Mouse (Mus musculus): Measurements from ENCODE around the gene Naa38.

Naa38 gene

GRCm38 (mm10) chr11:69373223-69373965, 21.9 kb upstream of the Naa38 start:
- no peak for DNase-seq

DNA sequence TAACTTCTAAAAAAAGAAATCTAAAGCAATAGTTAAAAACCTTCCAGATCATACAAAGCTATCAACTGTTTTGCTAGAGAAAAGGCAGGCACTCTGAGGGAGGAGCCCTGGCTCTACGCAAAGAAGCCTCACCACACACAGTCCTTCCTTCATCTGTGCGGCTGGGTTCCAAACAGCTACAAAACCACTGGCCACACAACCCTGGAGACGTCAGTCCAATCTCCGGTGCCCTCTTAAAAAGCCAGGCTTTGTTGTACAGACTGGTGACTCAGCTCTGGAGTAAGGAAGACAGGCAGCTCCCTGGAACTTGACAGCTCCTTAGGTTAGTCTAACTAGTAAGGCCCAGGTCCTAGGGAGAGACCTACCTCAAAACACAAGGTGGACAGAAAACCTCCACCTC, 19.6 kb upstream of the Naa38 start:
- DNase-seq = no peak

DNA sequence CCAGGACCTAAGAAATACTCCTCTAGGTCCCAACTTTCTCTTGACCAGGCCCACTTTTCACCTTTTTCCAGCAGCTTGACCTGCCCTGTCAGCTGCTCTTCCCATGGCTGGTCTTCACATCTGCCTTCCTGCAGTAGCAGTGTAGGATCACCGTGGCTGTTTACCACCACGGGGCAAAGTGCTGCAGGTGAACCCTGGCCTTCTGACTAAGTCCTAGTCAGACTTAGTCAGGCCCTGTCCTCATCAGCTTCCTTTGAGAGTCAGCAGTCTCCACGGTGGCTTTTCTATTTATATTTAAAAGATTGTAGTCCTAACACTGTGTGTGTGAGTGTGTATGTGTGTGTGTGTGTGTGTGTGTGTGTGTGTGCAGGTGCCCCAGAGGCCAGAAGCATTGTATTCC, 17.5 kb upstream of the Naa38 start:
- DNase-seq = no peak

DNA sequence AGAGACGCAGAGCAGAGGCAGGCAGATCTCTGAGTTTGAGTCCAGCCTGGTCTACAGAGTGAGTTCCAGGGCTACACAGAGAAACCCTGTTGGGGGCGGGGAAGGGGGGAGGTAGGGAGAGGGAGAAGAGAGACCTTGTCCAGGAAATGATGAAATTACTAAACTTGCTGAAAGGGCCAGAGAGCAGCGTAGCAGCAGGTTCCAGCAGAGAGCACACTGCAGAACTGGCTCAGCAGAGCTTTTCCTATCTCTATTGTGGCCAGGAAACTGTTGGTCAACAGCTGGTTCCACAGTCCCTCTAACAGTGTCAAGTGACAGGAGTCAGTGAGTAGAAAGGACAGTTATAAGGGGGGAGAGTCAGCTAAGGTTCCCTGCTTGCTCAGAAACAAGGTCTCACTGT, 15.7 kb upstream of the Naa38 start:
- DNase-seq = no peak

DNA sequence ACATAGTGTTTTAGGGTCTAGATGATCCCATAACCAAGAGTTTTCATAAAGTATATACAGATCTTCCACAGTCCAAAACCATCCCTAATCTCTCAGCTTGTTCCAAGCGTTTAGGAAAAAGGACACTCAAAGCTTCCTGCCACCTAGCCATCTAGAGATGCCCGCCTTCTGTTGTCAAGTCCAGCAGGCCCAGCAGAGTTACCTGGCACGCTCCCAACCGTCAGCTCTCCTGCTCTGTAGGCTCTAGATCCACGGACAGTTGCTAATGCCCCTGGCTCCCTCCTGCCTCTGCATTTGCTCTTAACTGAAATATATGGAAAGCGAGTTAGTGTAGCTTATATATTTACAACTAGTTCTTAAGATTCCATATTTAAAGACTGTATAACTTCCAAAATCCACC, 13.9 kb upstream of the Naa38 start:
- DNase-seq = no peak

GRCm38 (mm10) chr11:69382478-69383105, 12.7 kb upstream of the Naa38 start:
- DNase-seq = no peak

DNA sequence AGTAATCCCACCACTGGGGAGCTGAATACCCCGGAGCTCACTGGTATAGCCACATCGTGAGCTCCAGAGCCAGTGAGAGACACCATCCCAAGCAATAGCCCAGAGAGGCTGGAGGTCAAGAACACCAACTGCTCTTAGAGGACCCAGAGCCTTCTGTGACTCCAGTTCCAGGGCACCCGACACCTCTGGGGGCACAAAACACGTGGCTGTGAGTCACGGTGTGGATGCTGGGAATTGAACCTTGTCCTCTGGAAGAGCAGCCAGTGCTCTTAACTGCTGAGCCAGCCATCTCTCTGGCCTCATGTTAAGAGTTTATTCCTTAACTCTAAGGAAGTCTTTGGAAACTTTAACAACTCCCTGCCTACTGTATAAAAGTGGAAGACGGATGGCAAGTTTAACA, 10.3 kb upstream of the Naa38 start:
- DNase-seq = no peak

DNA sequence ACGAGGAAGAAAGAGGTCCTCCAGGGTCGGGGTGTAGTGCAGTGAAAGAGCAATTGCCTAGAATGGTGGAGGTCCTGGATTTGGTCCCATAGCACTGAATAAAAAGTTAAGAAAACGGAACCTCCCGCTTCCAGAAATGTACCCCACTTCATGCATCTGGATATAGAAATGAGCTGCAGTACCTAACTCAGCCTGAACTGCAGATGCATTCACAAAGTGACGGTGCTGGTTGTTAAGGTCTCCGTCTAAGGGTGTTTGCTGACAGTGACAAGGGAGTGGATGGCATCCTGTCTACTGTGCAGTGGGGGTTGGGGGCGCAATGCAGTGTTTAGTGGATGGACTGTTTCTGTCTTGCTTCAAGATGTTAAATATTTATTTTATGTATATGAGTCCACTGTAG, 8.5 kb upstream of the Naa38 start:
- no peak for DNase-seq

- DNase-seq = no peak
Observed at GRCm38 (mm10) chr11:69388680-69389079, 6.6 kb upstream of the Naa38 start.

DNA sequence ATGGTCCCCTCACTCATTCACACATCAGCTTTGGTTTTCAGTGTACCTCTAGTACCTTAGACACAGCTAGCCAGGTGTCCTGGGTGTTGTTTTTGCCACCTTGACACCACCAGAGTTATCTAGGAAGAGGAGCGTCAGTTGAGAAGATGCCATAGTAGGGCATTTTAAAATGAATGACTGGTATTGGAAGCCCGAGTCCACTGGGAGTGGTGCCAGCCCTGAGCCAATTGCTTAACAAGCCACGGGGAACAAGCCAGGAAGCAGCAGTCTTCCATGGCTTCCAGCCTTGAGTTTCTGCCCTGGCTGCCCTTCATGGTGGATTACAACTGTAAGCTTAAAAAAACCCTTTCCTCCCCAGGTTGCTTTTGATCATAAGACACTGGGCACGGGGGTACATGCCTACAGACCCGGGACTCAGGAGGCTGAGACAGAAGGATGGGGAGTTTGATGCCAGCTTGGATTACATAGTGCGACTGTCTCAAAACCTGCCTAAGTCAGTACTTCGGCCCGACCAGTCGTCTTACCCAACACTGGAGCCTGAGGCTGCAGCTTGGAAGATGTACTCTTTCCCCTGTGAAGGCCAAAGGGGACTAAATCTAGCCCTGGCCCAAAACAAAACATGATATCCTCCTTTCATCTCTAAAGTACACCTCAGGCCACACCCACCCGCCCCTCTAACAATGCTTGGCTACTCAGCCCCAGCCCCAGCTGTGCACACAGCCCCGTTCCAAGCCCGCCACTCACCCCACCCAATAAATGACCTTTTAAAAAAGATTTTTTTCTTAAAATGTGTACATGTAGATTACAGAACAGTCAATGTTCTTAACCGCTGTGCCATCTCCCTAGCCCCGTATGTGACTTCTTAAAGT, 5.5 kb upstream of the Naa38 start:
- DNase-seq = no peak

- peak in 1 of 2 experiments; percentile 63 for DNase-seq
Observed at GRCm38 (mm10) chr11:69390400-69391034, 4.8 kb upstream of the Naa38 start.

- DNase-seq = peak in 1 of 2 experiments; percentile 31
Observed at GRCm38 (mm10) chr11:69394591-69395167, 608 bp upstream of the Naa38 start.

- peak; percentile 84 to 89 for DNase-seq
Observed at GRCm38 (mm10) chr11:69395634-69396373, 517 bp downstream of the Naa38 start.

DNA sequence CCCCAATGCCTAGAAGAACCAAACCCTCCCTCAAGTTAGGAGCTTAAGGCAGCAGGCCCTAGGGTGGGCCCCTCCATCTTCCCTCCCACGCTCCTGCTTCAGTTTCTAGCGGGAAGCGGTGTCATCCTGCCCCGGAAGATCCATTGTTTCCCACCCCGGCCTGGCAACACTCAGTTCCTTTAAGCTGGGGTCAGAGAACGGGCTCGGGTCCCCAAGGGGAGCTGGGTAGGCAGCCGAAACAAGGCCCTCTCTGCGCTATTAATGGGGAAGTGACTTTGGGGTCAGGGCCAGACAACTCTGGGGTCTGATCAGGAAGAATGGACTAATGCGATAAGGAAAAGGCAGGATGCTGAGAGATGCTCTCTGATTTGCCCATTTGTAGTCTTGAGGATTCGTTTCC, 1.5 kb downstream of the Naa38 start:
- DNase-seq = peak in 1 of 2 experiments; percentile 18

GRCm38 (mm10) chr11:69397581-69398057, 2.3 kb downstream of the Naa38 start:
- DNase-seq = no peak

- no peak for DNase-seq
Observed at GRCm38 (mm10) chr11:69398059-69398458, 2.8 kb downstream of the Naa38 start, which contains the start of gene Tmem88. TSS of gene Tmem88 (minus strand) at chr11:69398234.

DNA sequence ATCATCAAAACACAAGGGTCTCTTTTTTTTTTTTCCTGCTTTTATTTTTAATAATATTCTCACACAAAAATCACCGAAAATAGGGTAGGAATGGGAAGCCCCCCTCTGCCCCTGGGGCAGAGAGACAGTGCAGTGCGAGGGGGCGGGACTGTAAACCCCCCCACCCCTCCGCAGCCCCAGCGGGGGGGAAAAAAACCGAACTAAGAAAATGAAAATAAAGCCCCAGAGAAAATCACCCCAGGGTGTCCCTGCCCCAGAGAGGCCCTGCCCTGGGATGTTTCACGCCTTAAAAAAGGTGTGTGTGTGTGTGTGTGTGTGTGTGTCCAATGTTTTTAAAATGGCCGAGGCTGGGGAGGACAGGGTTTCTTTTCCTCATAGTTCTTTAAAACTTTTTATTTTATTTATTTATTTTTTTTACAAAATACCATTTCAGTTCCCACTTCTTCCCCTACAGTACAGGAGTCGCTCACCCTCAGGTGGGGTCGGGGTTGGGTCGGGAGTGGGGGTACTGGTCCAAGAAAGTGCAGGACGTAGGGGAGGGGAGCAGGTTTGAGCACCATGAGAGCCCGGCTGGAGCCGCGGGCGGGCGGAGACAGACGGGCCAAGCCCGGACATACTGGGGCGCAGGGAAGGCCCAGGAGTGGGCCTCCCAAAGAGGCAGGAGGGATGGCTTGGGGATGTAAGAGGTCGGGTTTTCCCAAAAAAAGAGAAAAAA, 3.4 kb downstream of the Naa38 start:
- no peak for DNase-seq

DNA sequence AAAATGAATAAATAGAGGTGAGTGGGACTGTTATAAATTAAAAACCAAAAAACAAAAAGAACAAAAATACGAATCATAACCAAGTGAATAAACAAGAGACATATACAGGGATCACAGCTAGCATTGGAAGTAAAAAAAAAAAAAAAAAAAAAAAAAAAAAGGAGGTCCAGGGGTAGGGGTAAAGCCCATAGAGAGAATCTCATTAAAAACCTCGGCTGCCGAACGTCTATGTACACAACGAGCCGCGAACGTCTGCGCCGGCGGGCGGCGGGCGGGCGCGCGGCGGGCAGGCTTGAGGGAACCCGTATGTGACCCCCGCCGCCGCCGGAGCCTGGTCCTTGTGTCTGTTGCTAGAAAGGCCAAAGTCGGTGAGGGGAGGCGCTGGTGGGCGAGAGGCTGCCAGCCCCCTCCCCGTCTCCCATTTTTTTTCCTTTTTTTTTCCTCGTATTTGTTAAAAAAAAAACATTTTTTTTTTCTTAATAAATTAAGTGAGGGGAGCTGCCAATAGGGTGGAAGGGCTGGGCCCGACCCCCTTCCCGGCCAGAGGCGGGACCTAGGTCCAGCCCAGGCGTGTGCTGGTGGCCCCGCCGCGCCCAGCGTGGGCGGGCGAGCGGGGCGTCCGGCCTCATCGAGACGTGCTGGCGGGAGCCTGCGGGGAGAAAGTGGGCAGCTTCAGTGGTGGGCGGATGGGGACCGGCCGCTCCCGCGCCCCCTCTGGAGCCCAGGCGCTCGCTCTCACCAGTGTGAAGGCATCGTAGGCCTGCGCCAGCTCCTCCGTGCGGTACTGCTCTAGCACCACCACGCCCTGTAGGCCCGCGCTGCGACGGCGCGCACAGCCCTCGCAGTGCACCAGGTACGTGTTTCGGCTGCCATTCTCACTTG, 4.2 kb downstream of the Naa38 start:
- no peak for DNase-seq

DNA sequence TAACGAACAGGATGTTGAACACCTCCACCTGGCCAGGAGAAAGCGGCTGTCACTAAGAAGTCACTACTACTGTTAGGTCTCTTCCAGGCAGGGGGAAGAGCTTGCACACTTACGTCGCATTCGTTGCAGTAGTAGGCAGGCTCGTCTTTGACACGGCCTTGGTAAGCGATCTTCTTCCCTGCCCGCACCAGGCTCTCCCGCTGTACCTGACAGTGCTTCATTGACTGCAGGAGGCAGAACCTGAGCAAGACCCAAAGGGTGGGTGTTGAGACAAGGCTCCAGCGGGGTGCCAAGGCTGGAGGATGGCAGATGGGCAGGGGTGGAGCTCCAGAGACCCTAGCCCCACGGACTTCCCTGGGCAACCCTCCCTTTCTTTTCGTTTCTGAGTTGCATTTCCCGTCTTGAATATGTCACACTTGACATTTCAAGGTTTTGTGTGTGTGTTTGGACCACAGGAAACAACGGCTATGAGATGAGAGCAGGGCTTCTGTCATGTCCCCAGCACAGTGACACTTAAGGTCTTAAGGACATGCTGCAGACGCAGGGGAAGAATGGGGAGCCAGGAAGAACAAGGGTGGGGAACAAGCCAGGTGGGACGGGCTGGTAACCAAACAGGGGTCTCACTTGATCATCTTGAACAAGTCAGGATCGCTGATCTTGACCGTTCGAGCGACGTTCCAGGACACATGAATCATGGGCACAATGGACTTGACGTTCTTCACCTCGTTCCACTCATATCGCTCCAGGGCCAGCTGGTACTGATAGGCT, 5.0 kb downstream of the Naa38 start:
- no peak for DNase-seq

Data from spleen, adult 18-20 months (tissue).